Mouse (Mus musculus) adipocyte (in vitro differentiated cells): ENCODE data around the gene Alk.
"Not testable (repeated sequence)": the region's sequence is repeated elsewhere in the genome, so short reads cannot be mapped to it uniquely, and the experiment has no call there.

Experiments used
- DNase-seq: peaks from one replicate; pipeline ENCODE4 v3.0.0-alpha.2; 2016; ENCODE audit warnings: low spot score

Gene Alk

DNA sequence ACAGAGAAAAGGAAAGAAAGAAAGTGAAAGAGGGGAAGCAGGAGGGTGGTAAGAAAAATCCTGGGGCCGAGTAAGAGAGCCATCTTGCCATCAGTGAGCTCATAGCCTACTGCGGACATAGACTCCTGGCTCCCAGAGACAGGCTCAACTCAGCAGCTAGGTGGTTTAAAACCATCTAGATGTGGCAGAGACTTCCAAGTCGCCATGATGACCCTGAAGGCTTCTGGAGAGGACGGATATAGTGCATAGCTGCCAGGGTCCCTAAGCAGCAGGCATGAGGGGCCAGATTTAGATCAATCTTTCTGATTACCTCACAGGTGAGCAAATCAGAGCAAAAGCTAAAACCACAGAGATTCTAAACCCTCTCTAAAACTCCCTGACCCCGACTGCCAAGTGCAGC is 76.9 kb downstream of the Alk start:
- DNase-seq: no peak

DNA sequence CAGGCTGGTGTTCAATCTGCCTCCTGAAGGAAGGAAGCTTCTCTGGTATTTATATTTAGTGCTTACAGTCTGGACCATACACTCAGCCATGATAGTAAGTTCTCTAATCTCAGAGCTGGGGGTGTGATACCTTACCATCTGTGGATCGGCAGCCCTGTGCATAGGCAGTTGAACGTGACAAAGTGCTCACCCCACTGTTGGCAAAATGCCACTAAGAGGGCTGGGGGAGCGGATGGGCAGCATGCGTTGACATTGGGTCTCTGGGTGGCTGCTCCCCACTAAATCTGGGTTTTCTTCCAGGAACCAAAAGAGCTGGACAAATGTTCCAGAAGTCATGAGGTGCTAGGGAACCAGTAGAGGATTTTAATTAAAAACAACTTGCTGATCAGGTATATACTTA is 78.1 kb downstream of the Alk start:
- no peak for DNase-seq

DNA sequence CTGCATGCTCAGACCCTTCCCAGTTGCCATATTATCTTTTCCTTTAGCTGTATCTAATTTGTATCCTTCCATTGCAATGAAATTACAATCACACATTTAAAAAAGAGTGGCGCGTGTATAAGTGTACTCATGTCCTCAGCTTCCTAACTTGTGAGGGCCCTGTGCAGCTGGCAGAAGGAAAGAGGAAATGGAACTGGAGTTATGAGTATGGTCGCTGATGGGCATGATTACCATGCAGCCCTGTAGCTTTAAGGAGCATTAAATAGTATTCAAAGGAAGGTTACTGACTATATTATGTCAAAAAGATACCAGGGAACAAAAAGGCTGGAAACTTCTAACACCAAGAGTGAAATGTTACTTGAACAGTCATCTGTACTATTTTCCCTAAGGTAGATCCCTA is 79.6 kb downstream of the Alk start:
- DNase-seq: no peak

DNA sequence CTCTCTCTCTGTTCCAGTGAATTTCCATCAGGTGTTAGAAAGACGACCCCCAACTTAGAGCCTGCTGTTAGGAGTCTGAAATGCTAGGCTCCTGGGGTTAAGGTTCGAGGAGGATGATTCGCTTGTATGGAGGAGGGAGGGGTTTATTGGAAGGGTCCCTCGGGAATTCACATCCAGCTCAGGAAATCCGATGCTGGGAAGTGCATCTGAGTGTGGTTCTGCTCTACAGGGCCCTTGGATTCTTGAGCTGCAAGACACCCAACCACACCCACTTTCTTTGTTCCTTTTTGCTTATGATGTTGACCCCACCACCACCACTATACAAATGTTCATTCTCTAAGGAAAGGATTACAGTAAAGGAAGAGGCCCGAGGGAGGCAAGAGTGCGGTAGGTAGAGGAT is 81.4 kb downstream of the Alk start:
- no peak for DNase-seq

DNA sequence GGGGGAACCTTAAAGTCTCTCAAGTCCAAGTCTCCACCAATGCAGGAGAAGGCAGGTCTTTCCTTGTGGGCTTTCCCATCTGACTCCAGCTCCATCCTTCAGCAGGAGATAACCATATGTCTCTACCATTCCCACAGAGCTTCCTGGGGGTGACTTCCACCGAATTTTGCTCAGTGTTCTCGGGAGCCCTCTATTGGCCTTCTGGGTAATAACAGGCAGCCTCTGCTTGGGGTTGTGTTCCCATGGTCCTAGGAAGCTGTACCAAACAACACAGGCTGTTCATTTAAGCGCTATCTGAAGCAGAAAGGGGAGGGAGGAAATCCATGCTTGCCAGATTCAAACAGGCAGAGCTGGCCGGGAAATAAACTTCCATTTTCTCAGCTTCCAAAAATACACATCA is 82.0 kb downstream of the Alk start:
- peak; percentile 15 for DNase-seq

DNA sequence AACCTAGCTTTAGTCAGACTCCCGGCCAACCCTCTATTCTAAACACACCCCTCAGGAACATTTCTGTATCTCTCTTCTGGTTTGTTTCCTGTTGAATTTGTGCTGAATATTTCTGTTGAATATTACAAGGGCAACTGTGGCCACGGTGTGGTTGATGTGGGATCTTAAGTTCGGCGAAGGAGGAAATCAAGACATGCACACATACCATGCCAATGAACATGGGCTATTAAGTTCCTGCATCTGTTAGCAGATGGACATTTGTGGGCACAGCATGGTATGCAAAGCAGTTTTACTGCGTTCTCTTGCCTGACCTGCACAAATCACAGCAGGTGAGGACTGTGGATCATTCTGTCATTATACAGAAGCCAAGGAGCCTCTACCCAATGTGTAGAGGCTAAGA is 83.1 kb downstream of the Alk start:
- no peak for DNase-seq

DNA sequence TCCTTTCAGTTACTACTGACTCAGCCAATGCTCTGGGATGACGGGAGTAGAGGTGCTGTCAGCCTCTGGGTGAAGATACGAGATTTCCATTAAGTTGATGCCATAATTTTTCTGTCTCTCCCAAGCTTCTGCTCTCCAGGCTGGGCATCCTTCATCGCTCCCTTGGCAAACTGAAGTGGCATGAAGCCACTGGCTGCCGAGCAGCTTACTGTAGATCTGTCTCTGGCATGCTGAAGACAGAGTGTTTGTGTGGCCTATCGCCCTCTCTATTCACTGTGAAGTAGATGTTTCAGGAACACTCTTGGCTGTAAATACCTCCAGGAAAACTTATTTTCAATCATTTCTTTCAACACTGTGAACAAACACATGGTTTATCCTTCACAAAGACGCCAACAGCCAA is 93.7 kb downstream of the Alk start:
- DNase-seq: no peak

DNA sequence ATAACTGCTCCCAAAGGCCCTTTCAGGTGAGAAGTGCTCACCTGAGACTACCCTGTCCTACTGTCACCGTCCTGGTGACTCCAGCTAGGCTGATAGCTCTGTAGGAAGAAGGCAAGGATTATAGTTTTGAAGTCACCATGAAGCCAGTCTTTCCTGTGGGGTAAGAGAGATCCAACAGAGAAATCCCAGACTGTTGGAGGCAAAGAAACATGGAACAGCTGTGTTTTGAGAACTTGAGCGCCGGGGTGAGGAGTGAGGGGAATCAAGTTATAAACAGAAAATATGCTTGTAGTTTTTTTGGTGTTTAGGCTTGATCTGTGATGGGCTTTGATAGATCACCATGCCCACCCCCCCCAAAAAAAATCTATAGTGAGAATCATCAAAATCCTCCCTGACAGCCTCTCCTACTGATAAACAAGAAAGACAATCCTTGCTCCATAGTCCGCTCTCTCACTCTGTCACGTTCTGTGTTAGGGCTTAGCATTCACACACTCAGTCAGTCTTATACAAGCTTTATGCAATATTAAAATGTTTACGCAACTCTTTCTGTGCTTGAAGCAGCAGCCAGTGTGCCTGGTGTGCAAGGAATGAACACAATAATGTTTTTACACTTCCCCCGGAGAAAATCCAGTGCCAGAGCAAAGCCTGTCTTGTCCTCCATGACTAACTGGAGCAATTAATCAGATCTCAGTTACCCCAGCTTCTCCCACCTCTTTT is 95.6 kb downstream of the Alk start:
- DNase-seq: no peak

DNA sequence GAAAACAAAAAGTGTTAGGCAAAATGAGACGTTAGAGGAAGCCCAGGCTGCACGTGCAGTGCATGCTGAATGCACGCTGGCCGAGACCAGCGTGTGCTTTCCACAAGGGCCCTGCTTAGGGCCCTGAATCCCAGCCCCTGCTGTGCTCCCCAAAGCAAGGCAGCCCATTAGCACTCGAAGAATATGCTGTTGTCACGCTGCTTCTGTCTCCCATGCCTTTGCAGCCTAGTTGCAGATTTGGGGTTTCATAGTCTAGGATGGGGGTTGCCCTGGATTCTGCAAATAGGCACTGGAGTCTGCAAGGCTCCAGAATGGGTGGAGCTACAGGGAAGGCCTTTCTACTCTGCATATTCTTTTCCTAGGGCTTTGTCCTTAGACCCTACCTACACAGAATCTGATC is 99.2 kb downstream of the Alk start:
- DNase-seq: no peak

DNA sequence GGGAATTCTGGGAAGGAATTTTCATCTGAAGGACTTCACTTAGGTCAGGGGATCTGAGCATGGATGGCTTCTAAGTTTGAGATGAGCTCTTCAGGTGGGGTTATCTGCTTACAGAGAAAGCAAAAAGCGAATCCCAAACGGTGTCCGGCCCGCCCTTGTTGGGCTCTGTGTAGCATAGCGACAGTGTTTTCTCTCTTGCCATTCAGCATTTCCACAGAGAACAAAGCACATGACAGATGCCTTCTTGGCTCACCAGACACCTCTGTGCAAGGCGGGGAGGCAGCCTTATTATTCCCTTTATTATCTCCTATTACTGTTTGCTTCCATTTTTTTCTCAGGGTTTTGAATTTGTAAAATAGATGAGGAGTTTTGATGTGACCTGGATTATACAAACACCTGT is 99.8 kb downstream of the Alk start:
- no peak for DNase-seq

DNA sequence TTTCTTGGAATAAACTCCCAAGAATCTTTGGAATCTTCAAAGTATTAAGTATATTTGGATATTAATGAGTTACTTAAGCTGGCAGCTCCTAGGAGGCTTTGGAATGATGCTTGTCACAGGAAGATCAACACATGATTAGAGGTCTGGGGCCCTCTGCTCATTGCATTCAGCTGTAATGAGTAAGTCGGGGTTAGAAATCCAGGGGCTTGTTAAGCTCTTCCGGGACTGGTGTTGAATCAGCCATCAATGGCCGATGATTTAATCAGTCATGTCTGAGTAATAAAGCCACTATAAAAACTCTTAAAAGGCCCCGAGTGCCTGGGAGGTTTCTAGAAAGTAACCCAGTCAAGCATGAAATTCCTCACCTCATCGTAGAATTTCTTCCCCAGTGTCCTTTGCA is 109.0 kb downstream of the Alk start:
- DNase-seq: no peak

DNA sequence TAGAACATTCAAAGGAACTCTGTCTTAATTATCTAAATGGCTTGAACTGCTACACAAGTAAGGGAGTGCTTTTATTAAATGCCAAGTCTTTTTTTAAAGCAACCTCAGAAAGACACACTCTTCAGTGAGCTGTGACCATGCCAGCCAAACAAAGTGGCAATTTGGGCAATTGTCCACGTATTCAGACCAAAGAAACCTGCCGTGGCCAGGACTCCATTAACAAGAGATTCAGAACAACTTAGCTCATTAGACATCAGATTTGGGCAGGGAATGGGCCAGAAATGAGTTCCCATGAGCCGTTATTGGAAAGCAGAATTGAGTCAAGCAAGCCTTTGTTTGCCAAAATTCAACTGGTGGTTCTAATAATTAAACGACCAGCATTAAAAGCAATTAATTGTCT is 118.8 kb downstream of the Alk start:
- no peak for DNase-seq

DNA sequence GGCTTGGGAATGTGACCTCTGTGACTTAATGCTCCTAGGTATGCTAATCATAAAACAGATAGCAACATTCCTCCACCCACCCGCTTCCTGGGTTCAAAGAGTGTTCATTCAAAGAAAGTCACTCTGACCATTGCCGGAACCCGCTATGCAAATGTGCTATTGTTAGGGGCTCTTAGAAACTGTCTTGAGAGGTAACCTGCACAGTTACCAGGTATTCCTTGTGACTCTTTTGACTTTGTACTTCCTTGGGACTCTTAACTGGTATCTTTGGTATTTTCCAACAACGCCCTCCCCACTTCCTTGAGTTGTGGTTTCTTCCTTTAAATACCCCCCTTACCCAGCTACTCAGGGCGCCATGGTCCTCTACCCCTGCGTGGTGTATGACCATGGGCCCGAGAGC is 125.2 kb downstream of the Alk start:
- DNase-seq: not testable (repeated sequence)

DNA sequence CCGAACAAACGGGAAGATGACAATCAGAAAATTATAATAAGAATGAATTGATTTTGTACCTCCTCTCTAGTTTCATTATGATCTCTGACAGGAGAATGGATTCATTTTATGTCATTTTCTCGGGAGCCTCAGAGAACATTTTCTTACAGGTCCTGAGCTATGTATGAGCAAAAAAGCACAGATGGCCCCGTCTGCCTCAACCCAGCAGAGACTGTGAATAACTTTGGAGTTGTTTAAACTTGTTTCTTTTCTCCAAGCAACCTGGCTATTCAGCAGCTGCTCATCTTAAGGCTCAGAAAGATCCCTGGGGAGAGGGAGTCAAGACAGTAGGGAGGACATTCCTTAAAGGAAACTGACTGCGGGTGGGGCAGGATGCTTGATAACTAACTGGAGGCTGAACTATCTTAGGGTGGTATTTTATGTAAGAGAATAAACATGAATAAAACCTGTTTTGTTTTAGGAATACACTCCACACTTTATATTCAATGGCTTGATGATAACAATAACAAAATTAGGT is 126.5 kb downstream of the Alk start:
- DNase-seq: no peak

DNA sequence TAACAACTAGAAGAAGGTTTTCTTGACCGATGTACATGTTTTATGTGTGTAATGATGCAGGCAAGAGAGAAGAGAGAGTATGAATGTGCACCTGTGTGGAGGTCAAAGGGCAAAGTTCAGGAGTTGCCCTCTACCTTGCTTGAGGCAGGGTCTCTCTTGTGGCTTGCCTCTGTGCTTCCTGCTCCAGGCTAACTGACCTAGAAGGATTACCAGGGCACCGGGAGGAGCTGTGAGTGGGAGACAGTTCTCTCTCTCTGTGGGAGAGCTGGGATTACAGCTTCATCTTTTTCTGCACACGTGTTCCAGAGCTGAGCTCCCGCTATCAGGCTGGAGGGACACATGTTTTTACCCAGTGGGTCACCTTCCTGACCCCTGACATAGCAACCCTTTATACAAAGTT is 127.5 kb downstream of the Alk start:
- DNase-seq: no peak

DNA sequence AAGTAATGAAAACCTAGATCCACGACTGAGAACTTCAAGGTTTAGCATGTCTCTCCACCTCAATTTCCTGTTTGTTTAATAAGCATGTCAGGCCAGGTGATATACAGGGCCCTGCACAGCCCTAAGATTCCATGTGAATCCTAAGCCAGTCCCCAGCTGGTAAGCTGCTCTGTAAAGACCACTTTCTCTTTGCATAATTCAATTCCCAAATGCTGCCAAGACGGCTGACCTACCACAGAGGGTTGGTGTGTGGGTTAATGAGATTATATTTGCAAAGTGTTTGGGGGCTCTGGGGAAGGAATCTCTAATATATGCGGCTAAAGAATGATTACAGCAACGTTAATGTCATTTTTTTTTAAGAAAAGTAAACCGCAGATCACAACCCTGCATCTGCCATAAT is 130.3 kb downstream of the Alk start:
- DNase-seq: no peak

DNA sequence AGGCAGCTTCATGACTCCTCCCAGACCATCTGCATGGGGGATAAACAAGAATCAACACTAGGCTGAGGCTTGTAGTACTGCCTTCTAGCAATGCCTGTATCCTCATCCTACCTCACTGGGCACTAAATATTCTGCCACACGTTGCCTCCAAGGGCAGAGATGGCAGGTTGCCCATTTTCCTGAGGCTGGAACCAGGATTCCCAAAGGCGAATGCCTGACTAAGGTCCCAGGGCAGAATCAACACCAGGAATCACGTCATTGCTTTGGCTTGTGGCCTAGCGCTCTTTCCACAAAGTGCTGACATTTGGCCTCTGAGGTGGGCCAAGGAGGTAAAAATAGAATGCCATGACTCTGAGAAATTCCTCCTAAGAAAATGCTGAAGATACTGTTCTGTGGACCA is 155.9 kb downstream of the Alk start:
- no peak for DNase-seq

DNA sequence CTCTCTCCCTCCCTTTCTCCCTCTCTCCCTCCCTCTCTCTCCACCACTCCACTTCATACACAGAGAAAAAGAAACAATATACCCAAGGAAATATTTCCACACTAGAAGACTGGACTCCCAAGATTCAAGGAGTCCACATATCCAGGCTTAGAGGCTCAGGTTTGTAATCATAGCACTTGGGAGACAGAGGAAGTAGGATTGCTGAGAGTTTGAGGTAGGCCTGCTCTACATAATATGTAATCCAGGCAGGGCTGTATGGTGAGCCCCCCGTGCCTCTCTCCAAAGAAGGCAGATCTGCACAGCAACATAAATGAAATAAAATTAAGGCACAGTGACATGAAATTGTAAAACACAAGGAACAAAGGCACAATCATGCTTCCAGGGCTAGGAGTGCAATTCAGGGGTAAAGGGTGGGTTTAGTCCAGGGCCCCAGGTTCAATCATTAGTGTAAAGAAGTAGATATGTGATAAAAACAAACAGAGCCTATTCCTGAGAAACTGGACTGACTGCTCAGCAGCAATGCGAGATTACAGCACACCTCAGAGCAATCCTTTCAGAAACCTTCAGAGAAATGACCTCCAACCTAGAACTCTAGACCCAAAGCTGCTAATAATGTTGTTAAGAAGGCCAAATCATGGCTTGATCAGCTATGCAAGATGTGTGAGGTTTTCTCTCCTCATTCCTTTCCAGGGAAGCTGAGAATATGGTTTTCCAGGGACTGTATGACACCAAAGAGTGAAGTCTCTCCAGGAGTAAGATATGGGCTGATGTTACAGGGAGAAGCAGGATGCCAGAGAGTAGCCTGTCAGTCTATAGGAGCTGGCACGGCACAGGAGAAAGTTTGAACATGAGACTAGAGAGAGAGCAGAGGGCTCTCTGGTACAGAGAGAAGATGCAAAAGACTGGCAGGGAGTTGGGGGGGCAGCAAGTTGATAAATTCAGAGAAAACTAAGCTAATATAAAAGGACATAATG is 158.9 kb downstream of the Alk start:
- DNase-seq: no peak

DNA sequence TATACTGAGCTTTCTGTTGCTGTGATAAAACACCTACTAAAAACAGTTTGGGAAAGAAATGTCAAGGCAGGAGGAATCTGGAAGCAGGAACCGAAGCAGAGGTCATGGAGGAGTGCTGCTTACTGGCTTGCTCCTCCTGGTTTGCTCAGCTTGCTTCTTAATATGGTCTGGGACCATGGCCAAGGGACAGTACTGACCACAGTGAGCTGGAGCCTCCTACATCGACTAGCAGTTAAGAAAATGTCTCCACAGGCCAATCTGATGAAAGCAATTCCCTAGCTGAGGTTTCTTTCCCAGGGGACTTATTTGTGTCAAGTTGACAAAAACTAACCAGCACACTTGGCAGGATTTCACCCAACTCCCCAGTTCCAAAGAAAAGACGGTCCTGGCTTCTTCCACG is 187.0 kb downstream of the Alk start:
- DNase-seq: peak; percentile 3

DNA sequence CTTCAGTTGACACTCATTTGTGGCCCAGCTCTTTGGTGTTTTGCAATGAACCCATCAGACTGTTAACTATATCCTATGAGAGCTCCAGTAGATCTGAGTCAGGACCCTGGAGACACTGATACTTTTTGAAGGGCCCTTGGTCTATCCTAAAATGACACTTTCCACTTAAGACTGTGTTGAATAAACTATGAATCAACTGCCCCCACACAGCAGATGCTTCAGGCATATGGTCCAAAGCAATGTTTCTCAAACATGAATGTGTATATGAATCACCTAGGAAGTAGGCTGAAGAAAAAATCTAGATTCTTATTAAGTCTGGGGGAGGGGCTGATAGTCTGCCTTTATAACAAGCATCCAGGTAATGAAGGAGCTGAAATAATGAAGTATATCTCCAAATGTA is 189.8 kb downstream of the Alk start:
- DNase-seq: no peak

DNA sequence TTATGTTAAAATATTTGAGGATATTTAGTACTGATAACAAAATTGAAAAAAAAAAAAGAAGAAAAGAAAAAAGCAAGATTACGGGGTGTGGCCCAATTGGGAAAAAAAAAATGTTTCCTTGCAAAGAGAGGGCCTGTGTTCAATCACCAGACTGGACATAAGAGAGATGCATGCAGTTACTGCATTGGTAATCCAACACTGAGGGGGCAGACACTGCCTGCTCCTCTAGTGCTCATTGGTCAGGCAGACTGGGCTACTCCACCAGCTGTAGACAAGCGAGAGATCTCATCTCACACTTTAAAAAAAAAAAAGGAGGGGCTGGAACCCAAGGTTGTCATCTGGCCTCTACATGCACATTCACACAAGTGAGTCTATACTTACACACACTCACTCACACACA is 199.6 kb downstream of the Alk start:
- no peak for DNase-seq

DNA sequence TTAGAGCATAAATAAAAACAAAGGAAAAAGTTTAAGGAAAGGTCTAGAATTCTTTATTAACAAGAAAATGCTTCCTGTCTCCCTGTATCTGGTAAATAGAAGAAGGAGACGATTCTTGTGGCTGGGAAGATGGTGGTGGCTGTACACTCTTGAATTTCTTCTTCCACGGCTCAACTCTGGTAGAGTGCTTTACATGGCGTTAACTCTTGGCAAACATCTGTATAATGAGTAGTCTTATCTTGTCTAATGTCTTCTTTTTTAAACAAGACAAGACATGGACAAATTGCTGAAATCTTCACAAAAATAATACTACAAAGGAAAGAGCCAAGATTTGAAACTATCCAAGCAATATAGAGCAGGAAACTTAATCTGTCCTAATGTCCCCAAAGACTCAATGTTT is 202.6 kb downstream of the Alk start:
- no peak for DNase-seq

DNA sequence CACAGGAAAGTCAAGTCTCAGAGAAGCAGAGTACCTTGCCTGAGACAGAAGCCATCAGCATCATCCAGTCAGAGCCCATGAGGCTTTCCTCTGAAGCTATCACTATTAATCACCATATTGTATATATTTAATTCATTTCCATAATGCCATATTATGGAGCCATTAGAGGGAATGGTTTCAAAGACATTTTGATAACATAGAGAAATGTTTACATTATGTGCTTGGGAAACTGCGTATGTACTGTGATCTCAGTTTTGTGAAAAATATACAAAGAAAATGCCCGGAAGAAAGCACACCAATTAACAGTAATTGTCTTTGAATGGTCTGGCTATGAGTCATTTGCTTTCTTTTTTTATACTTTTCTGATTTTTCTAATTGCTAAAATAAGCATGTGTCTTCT is 203.1 kb downstream of the Alk start:
- no peak for DNase-seq
